Mouse (Mus musculus) lung, adult 2 months (tissue): Measurements from ENCODE around the gene Adamtsl1. TPM values are rescaled to one million over a fixed set of nuclear protein-coding genes. Genes with fewer than 3 reads are reported as not detected.

Experiments
- DNase-seq: peaks from one replicate; pipeline ENCODE4 v3.0.0; 2022
- H3K4me1 ChIP-seq: fragments of 200-500 bp; 2 replicates; pipeline ENCODE4 v1.6.1; 2011; ENCODE audit warnings: low read length; ENCODE audit not compliant: control insufficient read depth, insufficient read depth
- H3K4me3 ChIP-seq: fragments of 200-500 bp; replicated peaks from 2 replicates; pipeline ENCODE3; 2011; ENCODE audit warnings: low read depth, mild to moderate bottlenecking, control low read depth, low read length; ENCODE audit errors: extremely low read depth
- CTCF ChIP-seq: fragments of 200-500 bp; IDR thresholded peaks from 2 replicates; pipeline ENCODE4 v1.5.1; 2011; ENCODE audit warnings: mild to moderate bottlenecking, low read length, control low read depth; ENCODE audit not compliant: insufficient read depth
- POLR2A ChIP-seq: fragments of 200-500 bp; IDR thresholded peaks from 2 replicates; pipeline ENCODE4 v1.6.1; 2011; ENCODE audit warnings: low read depth, mild to moderate bottlenecking, control low read depth, low read length, borderline replicate concordance; ENCODE audit errors: extremely low read depth
- WGBS: fragments of 180-500 bp; shearing (Covaris S2); methylation state at CpG from one replicate; pipeline ENCODE4 v1.1.7; 2018; 5-methylcytosine and 5-hydroxymethylcytosine counted together
- polyA plus RNA-seq: library from polyadenylated mRNA; depleted of rRNA; stranded (reverse); fragments of >200 nt; gene quantifications from 2 replicates; pipeline ENCODE4 v1.2.3, GENCODE M21; 2012

The Adamtsl1 gene
- polyA plus RNA-seq, 1 experiment, result 10.8 TPM

GRCm38 (mm10) chr4:85619261-85619660 lies 105.3 kb downstream of the Adamtsl1 start:
- Histone ChIP-seq H3K4me1 (no peaks in the 10 kb centered on the region), H3K4me3 (no peak overlapping the region)
- DNase-seq, result no peak
- TF ChIP-seq POLR2A, result no peak
- no peak for TF ChIP-seq CTCF
- WGBS, result 73% methylated on average over 3 of the region's 3 CpGs

- TF ChIP-seq CTCF (no peak), POLR2A (no peak)
- no peak for DNase-seq
- Histone ChIP-seq H3K4me3 (no peak overlapping the region), H3K4me1 (peaks cover 2% of the 10 kb centered on the region; the same call in 1 of the 2 replicates)
- WGBS, result 37% methylated on average over 7 of the region's 7 CpGs
Measured at GRCm38 (mm10) chr4:85629381-85629780, 115.4 kb downstream of the Adamtsl1 start.

GRCm38 (mm10) chr4:85669271-85669670 lies 155.3 kb downstream of the Adamtsl1 start:
- TF ChIP-seq POLR2A (no peak), CTCF (no peak)
- 94% methylated on average over 5 of the region's 5 CpGs for WGBS
- no peak for DNase-seq
- H3K4me1 ChIP-seq, result no peaks in the 10 kb centered on the region; the same call in 1 of the 2 replicates
- no peak overlapping the region for H3K4me3 ChIP-seq

GRCm38 (mm10) chr4:85669735-85670134 lies 155.8 kb downstream of the Adamtsl1 start:
- H3K4me3 ChIP-seq, result no peak overlapping the region
- DNase-seq, result no peak
- 59% methylated on average over 1 of the region's 1 CpGs for WGBS
- TF ChIP-seq CTCF (no peak), POLR2A (no peak)
- no peaks in the 10 kb centered on the region; the same call in 1 of the 2 replicates for H3K4me1 ChIP-seq

GRCm38 (mm10) chr4:85672290-85672689 lies 158.3 kb downstream of the Adamtsl1 start:
- Histone ChIP-seq H3K4me1 (no peaks in the 10 kb centered on the region; the same call in 1 of the 2 replicates), H3K4me3 (no peak overlapping the region)
- TF ChIP-seq POLR2A (no peak), CTCF (no peak)
- DNase-seq, result no peak
- WGBS, result 25% methylated on average over 4 of the region's 4 CpGs

- Histone ChIP-seq H3K4me3 (no peak overlapping the region), H3K4me1 (no peaks in the 10 kb centered on the region)
- TF ChIP-seq POLR2A (no peak), CTCF (no peak)
- 42% methylated on average over 1 of the region's 1 CpGs for WGBS
- no peak for DNase-seq
Measured at GRCm38 (mm10) chr4:85677621-85678020, 163.6 kb downstream of the Adamtsl1 start.

- no peak for DNase-seq
- Histone ChIP-seq H3K4me1 (no peaks in the 10 kb centered on the region), H3K4me3 (no peak overlapping the region)
- TF ChIP-seq CTCF (no peak), POLR2A (no peak)
- WGBS, result 53% methylated on average over 4 of the region's 4 CpGs
Measured at GRCm38 (mm10) chr4:85686160-85686559, 172.2 kb downstream of the Adamtsl1 start.

GRCm38 (mm10) chr4:85695237-85695636 lies 181.3 kb downstream of the Adamtsl1 start:
- 57% methylated on average over 1 of the region's 1 CpGs for WGBS
- no peak overlapping the region for H3K4me3 ChIP-seq
- TF ChIP-seq CTCF (no peak), POLR2A (no peak)
- no peaks in the 10 kb centered on the region for H3K4me1 ChIP-seq
- DNase-seq, result no peak

GRCm38 (mm10) chr4:85707352-85708057 lies 193.5 kb downstream of the Adamtsl1 start:
- H3K4me1 ChIP-seq, result no peaks in the 10 kb centered on the region
- no peak for TF ChIP-seq CTCF
- TF ChIP-seq POLR2A, result no peak
- WGBS, result 77% methylated on average over 7 of the region's 7 CpGs
- DNase-seq, result no peak
- no peak overlapping the region for H3K4me3 ChIP-seq

GRCm38 (mm10) chr4:85709636-85710035 lies 195.7 kb downstream of the Adamtsl1 start:
- no peak for DNase-seq
- Histone ChIP-seq H3K4me3 (no peak overlapping the region), H3K4me1 (no peaks in the 10 kb centered on the region)
- TF ChIP-seq CTCF (no peak), POLR2A (no peak)
- 88% methylated on average over 2 of the region's 2 CpGs for WGBS
